Mouse (Mus musculus): ENCODE results near the gene Fbxl20.

DNA sequence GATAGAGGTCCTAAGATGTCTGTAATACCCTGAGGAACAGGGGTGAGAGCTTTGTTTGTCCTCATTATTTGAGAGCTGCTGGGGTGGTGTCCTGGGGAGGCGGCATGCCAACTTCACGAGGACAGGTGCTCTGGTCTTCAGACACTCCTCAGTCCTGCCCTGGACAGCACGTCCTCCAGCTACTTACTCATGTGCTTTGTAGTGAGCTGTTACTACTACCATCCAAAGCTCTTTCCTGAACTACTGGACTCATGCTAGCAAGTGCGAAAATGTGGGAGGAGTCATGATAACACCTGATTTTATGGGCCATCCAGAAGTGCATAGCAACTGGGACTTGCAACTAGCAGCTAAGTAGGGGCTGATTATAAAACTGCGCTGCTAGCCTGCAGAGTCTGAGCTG is 40.5 kb downstream of the Fbxl20 start:
- TF ChIP-seq CTCF (IDR thresholded peaks at IDR 0.05; ENCODE audit: low read depth, low read length) (no peak), POLR2A (IDR thresholded peaks at IDR 0.05; ENCODE audit: extremely low read depth, insufficient read depth, low read length) (no peak)
